Mouse (Mus musculus) limb, embryonic 13.5 days (tissue): ENCODE data around the gene Ubr1. TPM values are rescaled to one million over a fixed set of nuclear protein-coding genes. Genes with fewer than 3 reads are reported as not detected.

ENCODE experiments used
- ATAC-seq: fragments of 200-750 bp; cut with Nextera tagmentation; 2 replicates; pipeline ENCODE4 v1.8.0; 2017; ENCODE audit warnings: low read depth, moderate number of reproducible peaks, moderate TSS enrichment; ENCODE audit not compliant: low FRiP score
- H3K27ac ChIP-seq: fragments of 300-500 bp; sonication (generic); 2 replicates; pipeline ENCODE4 v1.5.1; 2015; ENCODE audit warnings: inconsistent platforms, mild to moderate bottlenecking, moderate library complexity
- H3K27me3 ChIP-seq: fragments of 300-500 bp; sonication (generic); 2 replicates; pipeline ENCODE4 v1.6.1; 2015; ENCODE audit warnings: mild to moderate bottlenecking, inconsistent platforms
- H3K36me3 ChIP-seq: fragments of 300-500 bp; sonication (generic); 2 replicates; pipeline ENCODE4 v1.6.1; 2015; ENCODE audit warnings: inconsistent platforms, mild to moderate bottlenecking, moderate library complexity
- H3K4me1 ChIP-seq: fragments of 300-500 bp; sonication (generic); 2 replicates; pipeline ENCODE4 v1.6.1; 2015; ENCODE audit warnings: inconsistent platforms
- H3K4me2 ChIP-seq: fragments of 300-500 bp; sonication (generic); replicated peaks from 2 replicates; pipeline ENCODE4 v1.6.1; 2015; ENCODE audit warnings: inconsistent platforms, mild to moderate bottlenecking, moderate library complexity
- H3K4me3 ChIP-seq: fragments of 300-500 bp; sonication (generic); 2 replicates; pipeline ENCODE4 v1.5.1; 2015; ENCODE audit warnings: moderate library complexity, mild to moderate bottlenecking, inconsistent platforms
- H3K9ac ChIP-seq: fragments of 300-500 bp; sonication (generic); 2 replicates; pipeline ENCODE4 v1.6.1; 2015; ENCODE audit warnings: mild to moderate bottlenecking, inconsistent platforms
- H3K9me3 ChIP-seq: fragments of 300-500 bp; sonication (generic); 2 replicates; pipeline ENCODE4 v1.6.1; 2016; ENCODE audit warnings: inconsistent platforms
- WGBS: fragments of 180-500 bp; shearing (Covaris S2); methylation state at CpG from one replicate; pipeline ENCODE4 v1.1.7; 2015; 5-methylcytosine and 5-hydroxymethylcytosine counted together
- polyA plus RNA-seq: library from polyadenylated mRNA; unstranded; fragments of >200 nt; fragmentation: Nextera tagmentation; extraction: Ambion mirVana; gene quantifications from 2 replicates; pipeline ENCODE4 v1.2.1, GENCODE M21; 2015

Ubr1 gene
- polyA plus RNA-seq, 1 experiment from 2014 or later: 35.4 TPM

DNA sequence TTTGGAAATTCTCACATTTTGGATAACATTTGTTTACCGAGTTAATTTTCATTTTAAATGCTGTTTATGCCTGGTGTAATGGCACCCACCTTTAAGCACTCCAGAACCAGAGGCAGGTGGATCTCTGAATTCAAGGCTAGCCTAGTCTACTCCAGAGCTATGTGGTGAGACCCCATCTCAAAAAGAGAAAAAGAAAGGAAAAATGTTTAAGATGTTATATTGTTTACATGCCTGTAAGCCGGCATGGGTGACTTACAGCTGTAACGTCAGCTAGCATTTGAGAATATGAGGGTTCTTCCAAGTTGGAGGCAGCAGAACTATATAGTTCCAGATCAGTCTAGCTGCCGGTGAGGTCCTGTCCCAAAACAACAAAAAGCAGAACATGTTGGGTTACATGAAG lies 1.3 kb upstream of the Ubr1 start:
- 89% methylated on average over 4 of the region's 4 CpGs for WGBS
- ATAC-seq: no peak
- H3K36me3 ChIP-seq: no peaks in the 10 kb centered on the region
- peaks cover 9% of the 10 kb centered on the region for H3K4me1 ChIP-seq
- H3K27ac ChIP-seq: no peak overlapping the region
- H3K4me2 ChIP-seq: no peak overlapping the region; the same call in 1 of the 2 replicates
- no peaks in the 10 kb centered on the region for H3K9me3 ChIP-seq
- peaks cover 10% of the 10 kb centered on the region; the same call in 1 of the 2 replicates for H3K27me3 ChIP-seq
- H3K9ac ChIP-seq: no peak overlapping the region
- H3K4me3 ChIP-seq: no peak overlapping the region

DNA sequence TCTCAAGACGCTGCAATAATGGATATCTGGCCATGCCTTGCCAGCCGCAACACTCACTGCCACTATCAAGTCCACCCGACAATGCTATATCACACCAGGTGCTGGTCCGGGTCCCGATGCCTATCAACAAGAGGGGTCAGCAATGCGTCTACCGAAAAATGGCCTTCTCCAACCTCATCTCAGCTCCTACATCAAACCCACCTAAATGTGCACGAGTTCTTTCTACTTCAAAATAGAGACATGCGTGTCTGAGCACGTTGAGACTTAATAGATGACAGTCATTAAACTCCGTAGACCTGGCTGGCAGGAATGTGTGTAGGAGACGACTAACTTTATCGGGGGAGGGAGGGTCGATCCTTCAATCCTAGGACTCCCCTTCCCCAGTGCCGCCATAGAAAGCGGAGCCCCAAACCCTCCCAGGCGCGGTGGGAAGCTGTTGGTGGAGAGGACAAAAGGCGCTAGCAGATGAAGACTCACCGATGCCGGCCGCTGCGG lies 423 bp downstream of the Ubr1 start:
- H3K4me2 ChIP-seq: peak overlapping the region; percentile 79
- H3K27me3 ChIP-seq: 0 out of 2 replicates have a peak, but pooled peaks cover 4% of the 10 kb centered on the region
- peak; percentile 30; the same call in 1 of the 2 replicates for ATAC-seq
- H3K4me1 ChIP-seq: peaks cover 9% of the 10 kb centered on the region
- under 1% methylated on average over 23 of the region's 23 CpGs for WGBS
- H3K36me3 ChIP-seq: no peaks in the 10 kb centered on the region
- peak overlapping the region; percentile 82 for H3K27ac ChIP-seq
- no peaks in the 10 kb centered on the region for H3K9me3 ChIP-seq
- peak overlapping the region; percentile 80 for H3K4me3 ChIP-seq
- peak overlapping the region; percentile 89 for H3K9ac ChIP-seq

- Histone ChIP-seq H3K9ac (no peak overlapping the region), H3K27me3 (no peaks in the 10 kb centered on the region), H3K9me3 (no peaks in the 10 kb centered on the region), H3K4me3 (no peak overlapping the region), H3K4me2 (no peak overlapping the region), H3K4me1 (peaks cover 9% of the 10 kb centered on the region), H3K27ac (no peak overlapping the region), H3K36me3 (no peaks in the 10 kb centered on the region; the same call in 1 of the 2 replicates)
- 91% methylated on average over 3 of the region's 3 CpGs for WGBS
- no peak for ATAC-seq
These were observed 5.0 kb downstream of the Ubr1 start for GRCm38 (mm10) chr2:120965486-120965885.

- Histone ChIP-seq H3K9me3 (no peaks in the 10 kb centered on the region), H3K4me2 (no peak overlapping the region), H3K9ac (no peak overlapping the region), H3K36me3 (peaks cover 15% of the 10 kb centered on the region), H3K27me3 (no peaks in the 10 kb centered on the region), H3K27ac (no peak overlapping the region), H3K4me3 (no peak overlapping the region), H3K4me1 (no peaks in the 10 kb centered on the region)
- ATAC-seq: no peak
- WGBS: 96% methylated on average over 7 of the region's 7 CpGs
These were observed 7.4 kb downstream of the Ubr1 start for GRCm38 (mm10) chr2:120963110-120963509.

GRCm38 (mm10) chr2:120960261-120960660 lies 10.3 kb downstream of the Ubr1 start:
- Histone ChIP-seq H3K4me2 (no peak overlapping the region), H3K9ac (no peak overlapping the region), H3K36me3 (peaks cover 18% of the 10 kb centered on the region), H3K4me3 (no peak overlapping the region), H3K27ac (no peak overlapping the region), H3K9me3 (no peaks in the 10 kb centered on the region), H3K4me1 (no peaks in the 10 kb centered on the region), H3K27me3 (no peaks in the 10 kb centered on the region)
- no peak for ATAC-seq
- WGBS: 92% methylated on average over 1 of the region's 1 CpGs

- H3K36me3 ChIP-seq: peaks cover 23% of the 10 kb centered on the region
- ATAC-seq: no peak
- H3K27me3 ChIP-seq: no peaks in the 10 kb centered on the region
These were observed 10.7 kb downstream of the Ubr1 start for GRCm38 (mm10) chr2:120959827-120960226.

DNA sequence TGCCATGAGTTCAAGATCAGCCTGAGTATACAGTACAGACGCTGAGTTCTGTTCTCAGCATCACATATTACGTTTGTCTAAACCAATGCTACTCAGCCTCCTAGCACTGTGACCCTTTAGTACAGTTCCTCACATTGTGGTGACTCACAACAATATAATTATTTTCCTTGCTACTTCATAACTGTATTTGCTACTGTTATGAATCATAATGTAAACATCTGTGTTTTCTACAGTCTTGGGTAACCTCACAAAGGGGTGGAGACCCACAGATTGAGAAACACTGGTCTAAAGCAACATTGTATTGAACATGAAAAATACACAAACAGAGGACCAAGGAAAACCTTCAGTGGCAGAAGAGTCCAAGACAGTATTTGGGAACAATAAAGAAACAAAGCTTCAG lies 11.2 kb downstream of the Ubr1 start:
- no peak overlapping the region for H3K4me2 ChIP-seq
- peaks cover 27% of the 10 kb centered on the region for H3K36me3 ChIP-seq
- ATAC-seq: no peak
- H3K9ac ChIP-seq: no peak overlapping the region
- H3K27ac ChIP-seq: no peak overlapping the region
- H3K9me3 ChIP-seq: no peaks in the 10 kb centered on the region
- WGBS: 83% methylated on average over 2 of the region's 2 CpGs
- H3K27me3 ChIP-seq: no peaks in the 10 kb centered on the region
- H3K4me3 ChIP-seq: no peak overlapping the region
- H3K4me1 ChIP-seq: no peaks in the 10 kb centered on the region

More at GRCm38 (mm10) chr2:120959827-120960226, 10.7 kb downstream of the Ubr1 start:
- no peak overlapping the region for H3K4me2 ChIP-seq
- no peak overlapping the region for H3K4me3 ChIP-seq
- H3K4me1 ChIP-seq: no peaks in the 10 kb centered on the region
- no peaks in the 10 kb centered on the region for H3K9me3 ChIP-seq
- no peak overlapping the region for H3K9ac ChIP-seq
- H3K27ac ChIP-seq: no peak overlapping the region
- 93% methylated on average over 5 of the region's 5 CpGs for WGBS

- H3K27ac ChIP-seq: no peak overlapping the region
- H3K9ac ChIP-seq: no peak overlapping the region
- 80% methylated on average over 2 of the region's 2 CpGs for WGBS
- peaks cover 50% of the 10 kb centered on the region for H3K36me3 ChIP-seq
- ATAC-seq: no peak
- no peak overlapping the region for H3K4me3 ChIP-seq
- H3K9me3 ChIP-seq: no peaks in the 10 kb centered on the region
- no peaks in the 10 kb centered on the region for H3K27me3 ChIP-seq
- no peaks in the 10 kb centered on the region for H3K4me1 ChIP-seq
- H3K4me2 ChIP-seq: no peak overlapping the region
These were observed 18.2 kb downstream of the Ubr1 start for GRCm38 (mm10) chr2:120952176-120952938.

DNA sequence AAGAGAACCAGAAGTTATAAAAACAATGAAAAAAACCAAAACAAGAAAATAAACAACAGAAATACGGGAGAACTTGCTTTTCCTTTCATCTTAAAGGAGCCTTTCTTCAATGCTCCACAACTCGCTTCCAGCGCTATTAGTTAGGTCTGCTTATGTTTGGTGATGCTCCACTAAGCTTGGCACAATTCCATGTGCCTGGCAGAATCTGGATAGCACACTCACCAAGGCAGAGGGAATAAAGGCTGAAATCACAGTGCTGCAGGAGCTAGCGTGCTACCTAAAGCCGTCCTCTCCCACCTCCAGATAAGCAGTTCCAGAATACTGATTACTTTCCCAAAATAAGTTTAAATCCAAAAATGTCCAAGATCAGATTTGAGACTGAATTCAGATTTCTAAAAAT lies 19.3 kb downstream of the Ubr1 start:
- H3K4me2 ChIP-seq: no peak overlapping the region
- H3K4me3 ChIP-seq: no peak overlapping the region
- H3K9ac ChIP-seq: no peak overlapping the region
- H3K4me1 ChIP-seq: no peaks in the 10 kb centered on the region
- peaks cover 61% of the 10 kb centered on the region for H3K36me3 ChIP-seq
- 90% methylated on average over 5 of the region's 5 CpGs for WGBS
- no peaks in the 10 kb centered on the region for H3K9me3 ChIP-seq
- H3K27me3 ChIP-seq: no peaks in the 10 kb centered on the region
- ATAC-seq: no peak
- no peak overlapping the region for H3K27ac ChIP-seq

GRCm38 (mm10) chr2:120933038-120933437 lies 37.5 kb downstream of the Ubr1 start:
- H3K9me3 ChIP-seq: no peaks in the 10 kb centered on the region
- no peak overlapping the region for H3K4me2 ChIP-seq
- 96% methylated on average over 3 of the region's 3 CpGs for WGBS
- no peaks in the 10 kb centered on the region for H3K27me3 ChIP-seq
- H3K4me3 ChIP-seq: no peak overlapping the region
- H3K4me1 ChIP-seq: no peaks in the 10 kb centered on the region
- H3K27ac ChIP-seq: no peak overlapping the region
- H3K9ac ChIP-seq: no peak overlapping the region
- no peak for ATAC-seq
- peaks cover 81% of the 10 kb centered on the region for H3K36me3 ChIP-seq

GRCm38 (mm10) chr2:120909556-120909955 lies 61.0 kb downstream of the Ubr1 start:
- no peak overlapping the region for H3K9ac ChIP-seq

DNA sequence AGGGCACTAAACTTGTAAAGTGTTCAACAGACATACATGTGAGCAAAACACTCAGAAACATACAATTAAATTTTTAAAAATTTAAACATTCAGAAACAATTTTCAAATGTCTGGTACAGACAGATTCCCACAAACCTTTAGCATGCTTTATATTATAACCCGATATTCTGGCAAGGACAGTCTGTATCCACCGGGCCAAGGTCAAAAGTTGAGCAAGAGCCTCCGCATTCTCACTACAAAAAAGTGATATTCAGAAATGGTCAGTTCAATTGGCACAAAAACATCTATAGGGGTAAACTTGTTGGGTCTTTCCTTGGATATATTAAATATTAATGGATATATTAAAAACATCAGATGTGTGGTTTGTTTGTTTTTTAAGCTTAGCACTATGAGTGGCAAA lies 74.2 kb downstream of the Ubr1 start:
- ATAC-seq: no peak
- Histone ChIP-seq H3K27me3 (no peaks in the 10 kb centered on the region), H3K27ac (no peak overlapping the region), H3K9ac (no peak overlapping the region), H3K4me2 (no peak overlapping the region), H3K9me3 (no peaks in the 10 kb centered on the region), H3K4me1 (no peaks in the 10 kb centered on the region), H3K36me3 (peaks cover 83% of the 10 kb centered on the region), H3K4me3 (no peak overlapping the region)
- 94% methylated on average over 3 of the region's 3 CpGs for WGBS

More at GRCm38 (mm10) chr2:120909556-120909955, 61.0 kb downstream of the Ubr1 start:
- Histone ChIP-seq H3K9me3 (no peaks in the 10 kb centered on the region), H3K27ac (no peak overlapping the region), H3K4me2 (no peak overlapping the region), H3K4me1 (no peaks in the 10 kb centered on the region), H3K36me3 (peaks cover 37% of the 10 kb centered on the region), H3K27me3 (no peaks in the 10 kb centered on the region), H3K4me3 (no peak overlapping the region)
- no peak for ATAC-seq
- 51% methylated on average over 4 of the region's 4 CpGs for WGBS
